Mouse (Mus musculus) layer of hippocampus, adult 9-10 months (tissue): ENCODE results near the gene Cfap77.

ENCODE experiments used
- DNase-seq: peaks from one replicate; pipeline ENCODE4 v3.0.0; 2022; ENCODE audit warnings: low spot score

The Cfap77 gene

GRCm38 (mm10) chr2:28930571-28930970 is 124.3 kb downstream of the Cfap77 start:
- no peak for DNase-seq

- DNase-seq = peak; percentile 17
Observed at GRCm38 (mm10) chr2:28923912-28924311, 131.0 kb downstream of the Cfap77 start.

GRCm38 (mm10) chr2:28919001-28919400 is 135.9 kb downstream of the Cfap77 start:
- DNase-seq = no peak

- DNase-seq = no peak
Observed at GRCm38 (mm10) chr2:28917518-28918361, 137.1 kb downstream of the Cfap77 start.

DNA sequence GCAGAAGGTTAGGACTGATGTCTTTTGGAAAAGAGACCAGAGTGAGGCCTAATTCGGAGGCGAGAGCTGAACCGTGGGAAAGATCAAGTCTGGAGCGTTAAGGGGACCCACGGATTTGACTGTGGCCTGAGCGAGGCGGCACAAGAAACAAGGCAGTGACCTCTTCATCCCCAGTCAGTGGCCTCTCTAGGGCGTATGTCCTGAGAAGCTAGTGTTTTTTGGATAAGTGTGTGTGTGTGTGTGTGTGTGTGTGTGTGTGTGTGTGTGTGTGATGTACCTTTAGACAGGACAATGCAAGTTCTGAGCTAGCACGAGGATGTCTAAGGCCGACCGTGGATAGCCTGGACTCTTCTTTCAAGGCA is 137.7 kb downstream of the Cfap77 start:
- no peak for DNase-seq

DNA sequence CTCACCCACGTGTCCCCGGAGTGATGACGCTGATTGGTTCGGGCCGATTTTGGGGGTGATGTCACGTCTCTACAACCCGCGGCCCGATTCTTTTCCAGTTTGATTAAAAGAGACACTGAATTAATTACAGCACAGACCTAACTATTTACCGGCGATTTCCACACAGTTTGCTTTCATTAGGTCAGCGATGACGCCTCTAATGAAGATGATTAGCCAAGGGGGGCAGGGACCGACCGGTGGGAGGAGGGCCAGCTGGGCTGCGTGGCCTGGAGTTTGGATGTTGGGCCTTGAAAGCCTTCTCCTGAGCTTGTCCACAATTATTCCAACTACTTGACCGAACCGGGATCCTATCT is 138.4 kb downstream of the Cfap77 start, which contains the start of gene Barhl1:
Gene Barhl1, minus strand, starts transcription at position 156 of the 353 bp plus-strand sequence.
- no peak for DNase-seq

DNA sequence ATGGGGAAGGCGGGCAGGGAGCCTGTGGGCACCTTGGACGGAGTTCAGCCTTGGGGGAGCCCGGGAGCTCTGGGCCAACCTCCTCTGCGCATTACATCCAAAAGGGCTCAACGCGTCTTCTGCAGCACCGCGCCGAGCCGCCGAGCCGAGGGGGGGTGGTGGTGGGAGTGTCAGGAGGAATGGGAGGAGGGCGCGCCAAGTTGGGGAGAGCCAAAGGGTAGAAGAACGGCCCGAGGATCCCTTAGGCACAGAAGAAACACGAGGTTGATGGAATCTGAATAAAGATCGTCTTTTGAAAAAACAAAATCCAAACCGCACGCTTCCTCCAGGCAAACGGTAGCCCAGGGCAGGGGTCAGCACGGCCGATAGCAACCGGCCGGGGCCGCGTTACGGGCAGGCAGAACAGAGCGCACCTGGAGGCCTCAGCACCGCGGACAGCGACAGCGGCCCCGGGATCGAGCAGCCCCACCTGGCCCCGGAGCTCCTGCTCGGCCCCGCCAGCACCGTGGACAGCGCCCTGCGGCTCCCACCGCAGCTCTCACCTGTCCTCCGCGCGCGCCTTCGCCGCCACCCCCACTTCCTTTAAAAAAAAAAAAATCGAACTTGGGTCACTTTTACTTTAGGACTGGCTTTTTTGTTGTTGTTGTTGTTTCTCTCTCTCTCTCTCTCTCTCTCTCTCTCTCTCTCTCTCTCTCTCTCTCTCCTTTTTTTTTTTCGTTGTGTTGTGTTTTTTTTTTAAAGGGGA is 138.9 kb downstream of the Cfap77 start:
- DNase-seq = no peak

GRCm38 (mm10) chr2:28915104-28915738 is 139.6 kb downstream of the Cfap77 start:
- no peak for DNase-seq

DNA sequence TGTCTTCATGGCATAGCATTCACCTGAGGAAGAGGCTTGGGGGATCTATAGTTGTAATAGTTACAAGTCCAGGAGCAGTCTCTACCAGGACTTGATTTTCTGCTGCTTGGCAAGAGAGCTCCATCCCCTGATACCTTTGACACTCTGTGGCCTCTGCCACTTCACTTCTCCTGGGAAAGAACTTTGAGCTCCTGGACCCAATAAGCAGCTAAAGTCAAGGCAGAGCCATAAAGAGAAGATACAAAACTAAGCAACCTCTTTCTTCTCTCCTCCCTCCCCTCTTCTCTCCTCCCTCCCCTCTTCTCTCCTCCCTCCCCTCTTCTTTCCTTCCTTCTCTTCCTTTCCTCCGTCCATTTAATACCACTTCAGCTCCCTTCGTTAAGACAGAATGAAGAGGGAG is 140.7 kb downstream of the Cfap77 start:
- no peak for DNase-seq

DNA sequence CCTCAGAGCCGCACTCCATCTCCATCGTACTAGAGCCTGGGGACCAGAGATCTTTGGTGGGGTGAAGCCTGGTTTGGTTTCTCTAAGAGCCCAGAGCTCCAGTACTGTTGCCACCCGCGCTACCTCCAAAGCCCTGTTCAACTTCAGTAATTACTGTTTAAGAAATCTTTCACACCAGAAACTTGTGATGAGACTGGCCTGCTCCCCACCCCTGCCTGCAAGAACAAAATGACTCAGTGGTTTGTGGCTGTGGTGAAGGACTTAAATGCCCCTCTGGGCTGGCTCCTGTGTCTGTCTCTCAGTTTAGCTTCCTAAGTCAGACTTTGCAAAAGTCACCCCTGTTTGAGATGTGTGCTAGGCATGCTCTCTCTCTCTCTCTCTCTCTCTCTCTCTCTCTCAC is 141.9 kb downstream of the Cfap77 start:
- no peak for DNase-seq

DNA sequence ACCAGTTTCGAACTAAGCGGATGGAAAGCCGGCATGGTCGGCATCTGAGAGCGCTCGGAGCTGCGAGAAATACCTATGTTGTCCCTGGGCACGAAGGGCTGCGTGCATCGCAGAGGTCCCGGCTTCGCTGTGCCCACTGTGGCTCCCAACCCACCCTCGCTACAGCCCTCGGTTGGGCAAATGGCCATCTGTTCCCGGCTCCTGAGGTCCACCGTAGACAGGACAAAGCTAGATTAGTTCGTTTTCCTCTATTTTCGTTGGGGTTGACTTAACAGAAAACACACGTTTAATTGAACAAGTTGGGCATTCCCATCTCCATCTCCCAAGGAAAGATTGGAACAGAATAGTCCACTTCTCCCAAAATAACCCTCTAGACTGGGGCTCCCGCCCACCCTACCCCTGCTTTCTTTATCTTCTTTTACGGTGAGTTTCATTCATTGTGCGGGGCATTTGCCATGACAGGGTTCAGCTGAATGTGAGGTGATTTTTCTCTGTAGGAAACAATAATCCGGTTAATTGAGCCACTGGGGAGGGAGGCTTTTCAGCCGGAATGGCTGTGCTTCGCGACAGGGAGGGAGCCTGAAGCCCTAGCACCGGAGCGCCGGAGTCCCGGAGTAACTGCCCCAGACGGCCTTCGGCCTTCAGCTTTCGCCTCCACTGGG is 142.7 kb downstream of the Cfap77 start:
- DNase-seq = no peak

DNA sequence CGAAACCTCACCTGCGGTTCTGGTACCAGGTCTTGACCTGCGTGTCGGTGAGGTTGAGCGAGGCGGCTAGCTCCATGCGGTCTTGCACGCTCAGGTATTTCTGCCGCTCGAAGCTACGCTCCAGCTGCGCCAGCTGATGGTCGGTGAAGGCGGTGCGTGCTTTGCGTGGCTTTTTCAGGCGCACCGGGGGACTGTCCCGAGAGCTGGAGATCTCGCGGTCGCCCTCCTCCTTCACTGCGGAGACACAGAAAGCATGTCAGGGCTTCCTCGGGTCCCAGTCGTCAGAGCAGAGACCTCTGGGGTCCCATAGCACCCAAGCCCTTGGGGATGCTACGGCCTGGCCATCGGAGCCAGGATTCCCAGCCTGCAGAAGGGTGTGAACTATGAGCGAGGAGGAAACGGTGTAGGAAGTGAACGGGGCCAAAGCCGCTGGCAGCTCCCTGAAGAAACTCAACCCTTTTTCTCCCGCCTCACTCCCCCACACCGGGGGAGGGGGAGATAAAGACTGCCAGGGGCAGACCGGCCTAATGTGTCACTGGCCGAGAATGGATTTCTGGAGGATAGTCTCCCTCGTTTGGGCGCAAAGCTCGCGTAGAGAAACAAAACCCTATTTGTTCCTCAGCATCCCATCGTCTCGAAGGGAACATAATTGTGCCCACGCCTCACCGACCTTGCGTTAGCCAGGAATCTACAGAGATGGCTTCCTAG is 143.4 kb downstream of the Cfap77 start:
- no peak for DNase-seq

DNA sequence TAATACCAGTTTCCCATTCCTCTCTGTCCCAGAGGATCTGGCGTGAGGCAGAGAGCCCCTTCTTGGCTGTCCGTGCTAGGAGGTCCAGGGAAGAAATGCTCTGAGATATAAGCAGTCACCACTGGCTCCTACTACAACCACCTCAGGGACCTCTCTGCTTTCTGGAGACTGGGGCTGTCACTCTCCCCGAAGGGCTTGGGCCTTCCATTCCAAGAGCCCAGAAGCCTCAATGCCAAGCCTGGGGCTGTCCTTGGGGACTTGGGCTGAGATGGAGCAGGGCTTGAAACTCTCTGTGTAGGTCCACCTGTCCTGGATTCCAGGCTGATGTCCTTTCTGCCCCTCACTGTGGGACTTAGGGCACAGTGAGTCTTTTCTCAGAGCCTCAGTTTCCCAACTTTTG is 144.0 kb downstream of the Cfap77 start:
- no peak for DNase-seq

DNA sequence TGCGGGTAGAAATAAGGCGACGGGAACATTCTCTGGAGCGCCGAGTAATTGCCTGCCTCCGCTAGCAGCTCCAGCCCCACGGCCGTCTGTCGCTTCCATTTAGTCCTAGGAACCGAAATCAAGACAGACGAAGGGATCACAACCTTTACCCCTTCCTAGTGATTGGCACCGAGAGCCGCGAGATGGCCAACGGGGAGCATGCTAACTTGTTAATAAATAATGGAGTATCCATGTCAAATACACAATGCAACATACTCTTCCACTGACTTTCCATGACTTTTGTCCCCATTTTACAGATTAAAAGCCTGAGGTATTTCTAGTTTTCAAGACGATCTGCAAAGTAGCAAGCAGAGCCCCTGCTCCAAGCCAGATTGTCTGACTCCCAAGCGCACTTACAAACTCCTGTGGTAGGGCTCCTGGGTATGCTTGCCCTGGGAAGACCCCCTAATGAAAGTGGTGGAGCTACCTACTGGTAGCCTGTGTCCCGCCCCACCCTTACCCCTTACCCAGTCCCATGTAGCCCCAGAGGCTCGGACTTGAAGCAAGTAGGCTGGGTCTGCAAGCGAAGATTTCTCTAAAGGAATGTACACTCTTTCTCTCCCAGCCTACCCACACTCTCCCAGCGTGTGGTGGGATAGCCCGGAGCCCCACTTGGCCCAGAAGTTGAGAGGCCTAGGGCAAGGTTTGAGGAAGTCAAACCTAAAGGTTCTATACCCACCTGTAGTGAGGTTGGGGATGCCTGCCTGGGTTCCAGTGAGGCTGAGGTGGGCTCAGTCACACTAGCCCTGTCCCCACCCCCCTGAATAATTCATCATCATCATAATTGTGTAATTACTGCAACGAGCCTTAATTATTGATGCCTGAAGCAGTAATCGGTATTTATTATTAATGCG is 144.8 kb downstream of the Cfap77 start:
- no peak for DNase-seq

DNA sequence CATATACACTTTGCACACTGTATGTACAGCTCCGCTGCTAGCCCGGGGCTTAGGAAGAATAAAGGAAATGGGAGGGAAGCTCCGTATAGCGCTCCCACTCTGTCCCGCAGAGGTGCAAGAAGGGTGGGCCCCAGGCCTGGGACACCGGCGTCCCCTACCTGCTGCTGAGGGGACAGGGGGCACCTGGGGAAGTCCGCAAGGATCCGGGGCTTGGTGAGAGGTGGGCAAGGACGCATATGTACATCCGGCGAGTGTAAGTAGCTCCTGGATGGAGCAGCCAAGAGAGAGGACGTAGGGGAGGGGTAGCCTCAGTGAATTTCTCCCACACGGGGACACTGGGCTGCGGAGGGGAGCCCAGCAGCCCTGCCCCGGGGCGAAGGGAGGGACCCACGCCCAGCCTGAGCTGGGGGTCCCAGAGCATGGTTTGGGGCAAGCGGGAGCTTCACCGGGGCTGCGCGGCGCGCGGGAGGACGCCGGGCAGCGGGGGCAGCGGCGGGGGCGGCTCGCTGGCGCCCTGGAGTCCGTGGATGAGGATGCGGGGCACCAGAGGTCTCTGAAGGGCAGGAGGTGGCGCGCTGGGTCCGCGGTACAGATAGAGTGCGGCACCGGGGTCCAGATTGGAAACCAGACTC is 145.6 kb downstream of the Cfap77 start:
- no peak for DNase-seq

GRCm38 (mm10) chr2:28908389-28909153 is 146.3 kb downstream of the Cfap77 start:
- no peak for DNase-seq

DNA sequence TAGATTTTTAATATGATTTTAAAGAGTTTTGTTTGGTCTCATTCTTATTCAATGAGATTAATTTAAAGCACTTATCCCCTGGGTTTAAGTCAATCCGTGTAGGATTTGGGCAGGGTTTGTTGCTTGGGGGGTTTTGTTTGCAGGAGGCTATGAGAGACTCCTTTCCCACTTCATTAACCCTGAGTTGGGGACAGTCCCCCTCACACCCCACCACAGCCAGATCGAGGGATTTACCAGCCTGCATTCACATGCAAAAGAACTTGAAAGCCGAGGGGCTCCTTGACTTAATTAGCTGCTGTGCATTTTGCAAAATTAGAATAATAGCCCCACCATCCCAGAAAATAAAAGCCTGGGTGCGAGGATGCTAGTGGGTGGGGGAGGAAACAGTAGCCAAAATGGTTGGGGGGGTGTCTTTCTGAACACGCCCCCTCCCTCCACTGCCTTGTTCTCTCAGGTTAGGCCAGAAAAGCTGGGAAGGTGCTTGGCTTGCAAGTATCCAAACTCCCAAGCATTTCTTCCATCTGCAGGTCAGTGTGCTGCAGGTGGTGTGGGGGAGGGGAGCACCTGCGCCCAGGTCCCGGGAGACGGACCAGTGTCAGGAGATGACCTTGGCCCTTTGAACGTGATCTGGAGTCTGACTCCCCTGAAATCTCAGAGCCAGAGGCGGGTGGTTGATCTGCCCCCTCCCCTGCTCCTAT is 147.0 kb downstream of the Cfap77 start:
- DNase-seq = no peak

DNA sequence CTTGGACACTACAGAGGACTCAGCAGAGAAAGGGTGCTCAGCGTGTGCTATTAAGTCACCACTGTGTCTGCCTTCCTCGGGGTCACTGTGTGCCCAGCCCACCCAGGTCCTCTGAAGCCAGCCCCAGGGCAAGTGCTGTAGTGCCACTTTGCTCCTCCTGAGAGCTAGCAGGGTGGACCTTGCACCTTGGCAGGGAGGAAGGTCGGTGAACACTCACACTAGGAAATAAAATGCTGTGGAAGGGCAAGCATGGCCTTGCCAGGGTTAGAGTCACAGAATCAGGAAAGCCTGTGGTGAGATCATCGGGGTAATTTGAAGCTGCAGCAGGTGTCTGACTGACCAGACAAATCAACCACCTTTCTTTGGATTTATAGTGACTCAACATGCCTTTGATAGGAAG is 149.3 kb downstream of the Cfap77 start:
- no peak for DNase-seq

DNA sequence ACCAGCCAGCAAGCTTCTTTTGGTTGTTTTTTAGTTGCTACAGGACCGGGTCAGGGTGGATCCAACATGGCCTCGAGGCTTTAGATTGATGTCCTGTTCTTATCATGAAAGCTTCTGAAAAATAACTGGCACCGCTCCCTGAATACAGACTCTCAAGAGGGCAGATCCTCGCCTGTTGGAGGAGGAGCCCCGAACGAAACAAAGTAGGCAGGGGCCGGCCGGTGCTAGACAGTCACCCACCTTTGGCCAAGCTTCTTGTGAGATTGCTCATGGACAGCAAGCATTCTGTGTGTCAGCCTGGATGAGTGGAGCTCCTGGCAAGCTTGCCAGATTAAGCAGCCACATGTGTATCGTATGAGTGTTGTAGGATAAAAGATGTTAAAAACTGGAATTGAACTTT is 150.1 kb downstream of the Cfap77 start:
- no peak for DNase-seq
